Mouse (Mus musculus) megakaryocyte, embryonic 14.5 days (primary cell): ENCODE measurements around the gene Tbc1d16.

Experiments used
- FLI1 ChIP-seq: IDR thresholded peaks from 2 replicates; pipeline ENCODE4 v1.6.1; 2012; ENCODE audit warnings: low read length, inconsistent platforms, mixed read lengths
- GATA1 ChIP-seq: IDR thresholded peaks from 3 replicates; pipeline ENCODE4 v1.6.1; 2012; ENCODE audit warnings: mixed read lengths, low read length, inconsistent platforms, borderline replicate concordance

- TF ChIP-seq GATA1 (no peak), FLI1 (no peak)
Measured at GRCm38 (mm10) chr11:119208870-119209370, 19.4 kb downstream of the Tbc1d16 start.
